Mouse (Mus musculus) liver, adult 2 months (tissue): Measurements from ENCODE around the gene G6pc. TPM values are rescaled to one million over a fixed set of nuclear protein-coding genes. Genes with fewer than 3 reads are reported as not detected.
"Not testable (repeated sequence)": the region's sequence is repeated elsewhere in the genome, so short reads cannot be mapped to it uniquely, and the experiment has no call there.

ENCODE experiments used
- DNase-seq: peaks from one replicate; pipeline ENCODE4 v3.0.0-alpha.2; 2011; ENCODE audit warnings: low read depth, low spot score; ENCODE audit errors: extremely low read depth
- H3K27ac ChIP-seq: fragments of 200-500 bp; replicated peaks from 2 replicates; pipeline ENCODE4 v1.5.1; 2012; ENCODE audit warnings: low read depth, mild to moderate bottlenecking, control low read depth, inconsistent platforms, low read length; ENCODE audit not compliant: insufficient read depth
- H3K27me3 ChIP-seq: fragments of 200-500 bp; 2 replicates; pipeline ENCODE4 v1.6.1; 2012; ENCODE audit warnings: mild to moderate bottlenecking, moderate library complexity, low read length, inconsistent platforms; ENCODE audit not compliant: control insufficient read depth, insufficient read depth
- H3K36me3 ChIP-seq: fragments of 200-500 bp; 2 replicates; pipeline ENCODE4 v1.6.1; 2012; ENCODE audit warnings: low read length, inconsistent platforms; ENCODE audit not compliant: control insufficient read depth, insufficient read depth
- H3K4me1 ChIP-seq: fragments of 200-500 bp; 2 replicates; pipeline ENCODE4 v1.6.1; 2011; ENCODE audit warnings: low read length; ENCODE audit not compliant: control insufficient read depth, insufficient read depth
- H3K4me3 ChIP-seq: fragments of 200-500 bp; 2 replicates; pipeline ENCODE4 v1.5.1; 2011; ENCODE audit warnings: low read depth, mild to moderate bottlenecking, control low read depth, low read length, moderate library complexity; ENCODE audit not compliant: insufficient read depth
- H3K79me2 ChIP-seq: fragments of 200-500 bp; 2 replicates; pipeline ENCODE4 v1.6.1; 2012; ENCODE audit warnings: inconsistent platforms, mild to moderate bottlenecking, low read length, moderate library complexity; ENCODE audit not compliant: control insufficient read depth, insufficient read depth
- H3K9ac ChIP-seq: fragments of 200-500 bp; 2 replicates; pipeline ENCODE4 v1.6.1; 2012; ENCODE audit warnings: low read depth, mild to moderate bottlenecking, control low read depth, inconsistent platforms, low read length
- CTCF ChIP-seq: fragments of 200-500 bp; IDR thresholded peaks from 2 replicates; pipeline ENCODE4 v1.5.1; 2011; ENCODE audit warnings: low read depth, low read length, control low read depth
- POLR2A ChIP-seq: fragments of 200-500 bp; IDR thresholded peaks from 2 replicates; pipeline ENCODE4 v1.6.1; 2011; ENCODE audit warnings: low read length, control low read depth; ENCODE audit not compliant: insufficient read depth; ENCODE audit errors: extremely low read depth
- WGBS: fragments of 180-500 bp; shearing (Covaris S2); methylation state at CpG from one replicate; pipeline ENCODE4 v1.1.7; 2018; 5-methylcytosine and 5-hydroxymethylcytosine counted together
- polyA plus RNA-seq: library from polyadenylated mRNA; depleted of rRNA; stranded (reverse); fragments of >200 nt; gene quantifications from 2 replicates; pipeline ENCODE4 v1.2.3, GENCODE M21; 2012; rRNA removed
- total RNA-seq: library from RNA; depleted of rRNA; stranded (reverse); fragments of >200 nt; gene quantifications from 2 replicates; pipeline ENCODE4 v1.2.3, GENCODE M21; 2014; rRNA removed

Gene G6pc
- total RNA-seq (121 and 144 TPM in 2 replicates), polyA plus RNA-seq (115 and 146 TPM in 2 replicates)

GRCm38 (mm10) chr11:101367326-101367935 is at the start of gene G6pc:
TSS of gene G6pc (plus strand) at chr11:101367561.
- Histone ChIP-seq H3K36me3 (peaks cover 37% of the 10 kb centered on the region), H3K27me3 (no peaks in the 10 kb centered on the region), H3K9ac (peak within 1 kb of the TSS; percentile 81), H3K4me1 (peaks cover 17% of the 10 kb centered on the region), H3K79me2 (no peaks in the 10 kb centered on the region), H3K4me3 (peak within 1 kb of the TSS; percentile 62), H3K27ac (peak within 1 kb of the TSS; percentile 83)
- TF ChIP-seq POLR2A (peak; percentile 94), CTCF (no peak)
- WGBS = 20% methylated on average over 8 of the region's 8 CpGs
- peak; percentile 100 for DNase-seq

GRCm38 (mm10) chr11:101323609-101324008 is 43.8 kb upstream of the G6pc start:
- H3K36me3 ChIP-seq = peaks cover 37% of the 10 kb centered on the region
- no peak overlapping the region for H3K9ac ChIP-seq
- DNase-seq = peak; percentile 61
- TF ChIP-seq CTCF (peak; percentile 99), POLR2A (no peak)
- H3K79me2 ChIP-seq = no peaks in the 10 kb centered on the region
- no peak overlapping the region for H3K4me3 ChIP-seq
- H3K27me3 ChIP-seq = no peaks in the 10 kb centered on the region
- H3K27ac ChIP-seq = no peak overlapping the region
- peaks cover 2% of the 10 kb centered on the region; the same call in 1 of the 2 replicates for H3K4me1 ChIP-seq
- WGBS = 10% methylated on average over 4 of the region's 4 CpGs

GRCm38 (mm10) chr11:101324763-101325162 is 42.6 kb upstream of the G6pc start, which contains the start of gene Aoc2:
TSS of gene Aoc2 (plus strand) at chr11:101325063.
- H3K4me3 ChIP-seq = no peak within 1 kb of the TSS
- H3K36me3 ChIP-seq = peaks cover 27% of the 10 kb centered on the region
- H3K27me3 ChIP-seq = no peaks in the 10 kb centered on the region
- peaks cover 2% of the 10 kb centered on the region; the same call in 1 of the 2 replicates for H3K4me1 ChIP-seq
- H3K27ac ChIP-seq = no peak within 1 kb of the TSS
- TF ChIP-seq CTCF = no peak
- no peak for TF ChIP-seq POLR2A
- no peaks in the 10 kb centered on the region for H3K79me2 ChIP-seq
- no peak within 1 kb of the TSS for H3K9ac ChIP-seq
- WGBS = 84% methylated on average over 5 of the region's 5 CpGs
- no peak for DNase-seq

GRCm38 (mm10) chr11:101325201-101325600 is 42.2 kb upstream of the G6pc start:
- H3K4me3 ChIP-seq, DNase-seq, H3K27me3 ChIP-seq, H3K79me2 ChIP-seq, H3K4me1 ChIP-seq, H3K27ac ChIP-seq, H3K9ac ChIP-seq: not testable (repeated sequence)
- H3K36me3 ChIP-seq = peaks cover 22% of the 10 kb centered on the region
- 94% methylated on average over 11 of the region's 11 CpGs for WGBS

GRCm38 (mm10) chr11:101326147-101326546 is 41.2 kb upstream of the G6pc start:
- no peaks in the 10 kb centered on the region for H3K27me3 ChIP-seq
- H3K79me2 ChIP-seq = no peaks in the 10 kb centered on the region
- WGBS = 92% methylated on average over 11 of the region's 11 CpGs
- no peak overlapping the region for H3K27ac ChIP-seq
- DNase-seq = no peak
- H3K4me1 ChIP-seq = peaks cover 2% of the 10 kb centered on the region; the same call in 1 of the 2 replicates
- no peak overlapping the region for H3K4me3 ChIP-seq
- no peak for TF ChIP-seq POLR2A
- TF ChIP-seq CTCF = no peak
- H3K9ac ChIP-seq = no peak overlapping the region
- H3K36me3 ChIP-seq = peaks cover 13% of the 10 kb centered on the region

- peak; percentile 63 for DNase-seq
- no peak overlapping the region for H3K27ac ChIP-seq
- TF ChIP-seq POLR2A (no peak), CTCF (no peak)
Observed at GRCm38 (mm10) chr11:101327311-101327710, 40.0 kb upstream of the G6pc start.

More at GRCm38 (mm10) chr11:101327311-101327710, 40.0 kb upstream of the G6pc start:
- H3K36me3 ChIP-seq = peaks cover 3% of the 10 kb centered on the region
- peaks cover 2% of the 10 kb centered on the region; the same call in 1 of the 2 replicates for H3K4me1 ChIP-seq
- no peak overlapping the region for H3K4me3 ChIP-seq
- no peaks in the 10 kb centered on the region for H3K27me3 ChIP-seq
- no peaks in the 10 kb centered on the region for H3K79me2 ChIP-seq
- no peak overlapping the region for H3K9ac ChIP-seq
- WGBS = 19% methylated on average over 3 of the region's 3 CpGs
